In the genomic region with DNA sequence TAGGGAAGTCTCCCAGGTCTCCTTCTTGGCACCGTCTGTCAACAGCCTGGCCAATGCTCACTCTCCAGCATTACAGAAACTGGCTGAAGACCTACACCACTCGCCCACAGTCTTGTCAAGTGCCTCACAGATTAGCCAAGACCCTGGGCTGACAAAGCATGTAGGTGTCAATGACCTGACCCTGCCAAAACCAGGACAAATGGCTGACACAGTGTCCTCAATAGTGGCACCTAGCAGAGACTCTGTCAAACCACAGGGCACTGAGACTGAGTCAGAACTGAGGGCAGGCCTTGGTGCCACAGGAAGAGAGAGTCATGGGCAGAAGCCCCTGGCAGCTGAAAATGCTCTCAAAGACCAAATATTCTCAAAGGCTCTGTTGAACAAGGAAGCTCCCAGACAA, we compare ENCODE assay signal across 22 mouse cellular contexts. TPM values are rescaled to one million over a fixed set of nuclear protein-coding genes. Genes with fewer than 3 reads are reported as not detected.
"Had no signal": no experiment of that assay in that cellular context is flagged by ENCODE, and none has a peak within 500 bp of the region (broad histone marks: within the 10 kb centered on the region; RNA-seq: fewer than 3 reads in every experiment).

No protein-coding gene starts in this region.

- H3K27ac ChIP-seq: limb, embryonic 13.5 days; liver, embryonic 12.5 days; liver, embryonic 15.5 days; lung, embryonic 15.5 days; macrophage; midbrain, embryonic 12.5 days; midbrain, embryonic 15.5 days; neural tube, embryonic 12.5 days; neural tube, embryonic 15.5 days; stomach, embryonic 15.5 days had no signal

- DNase-seq: kidney, adult 9 months; kidney, postnatal 14 days; left cerebral cortex, postnatal 4 days; liver; lung, adult 18-20 months; right cerebral cortex, adult 18-20 months; right cerebral cortex, postnatal 4 days had no signal

- H3K36me3 ChIP-seq: limb, embryonic 13.5 days; liver, embryonic 12.5 days; liver, embryonic 15.5 days; lung, embryonic 15.5 days; midbrain, embryonic 12.5 days; midbrain, embryonic 15.5 days; neural tube, embryonic 12.5 days; neural tube, embryonic 15.5 days; stomach, embryonic 15.5 days had no signal

- H3K27me3 ChIP-seq: lung, embryonic 15.5 days; midbrain, embryonic 15.5 days; neural tube, embryonic 12.5 days had no signal

- H3K4me1 ChIP-seq: midbrain, embryonic 15.5 days; neural tube, embryonic 15.5 days; stomach, embryonic 15.5 days had no signal

- H3K9me3 ChIP-seq: limb, embryonic 13.5 days; liver, embryonic 12.5 days; liver, embryonic 15.5 days; lung, embryonic 15.5 days; midbrain, embryonic 12.5 days; midbrain, embryonic 15.5 days; neural tube, embryonic 12.5 days; neural tube, embryonic 15.5 days; stomach, embryonic 15.5 days had no signal

- H3K4me3 ChIP-seq: limb, embryonic 13.5 days; liver, embryonic 12.5 days; liver, embryonic 15.5 days; lung, embryonic 15.5 days; midbrain, embryonic 12.5 days; midbrain, embryonic 15.5 days; neural tube, embryonic 12.5 days; neural tube, embryonic 15.5 days; stomach, embryonic 15.5 days had no signal

RNA-seq across cellular contexts. Expression of a gene that starts 3.3 kb away (rescaled TPM):
- total RNA-seq: layer of hippocampus, adult 18-20 months; layer of hippocampus, postnatal 14 days; left cerebral cortex, adult 8-10 months; left cerebral cortex, postnatal 14 days; left cerebral cortex, postnatal 4 days; megakaryocyte, adult 5-6 weeks had no signal
- polyA plus RNA-seq: limb, embryonic 13.5 days; liver, embryonic 12.5 days; lung, embryonic 15.5 days; macrophage; midbrain, embryonic 12.5 days; midbrain, embryonic 15.5 days; neural tube, embryonic 12.5 days; neural tube, embryonic 15.5 days had no signal

RNA-seq across cellular contexts. Expression of a gene that starts 8.4 kb away (rescaled TPM):
- total RNA-seq: megakaryocyte, adult 5-6 weeks had no signal
- polyA plus RNA-seq: macrophage had no signal

RNA-seq across cellular contexts. Expression of a gene that starts 11.8 kb away (rescaled TPM):
- polyA plus RNA-seq: limb, embryonic 13.5 days; liver, embryonic 12.5 days; macrophage; stomach, embryonic 15.5 days had no signal
